Mouse (Mus musculus) liver, embryonic 13.5 days (tissue): ENCODE measurements at regions not wholly inside any gene's neighbourhood (a gene's known extent, or its start where the extent isn't known, plus 50 kb on each side); places are given as distances from the start of the nearest gene placed in this dataset.
A peak's percentile ranks its signal among the peaks of the same experiment; 100 is the strongest.
"Not testable (repeated sequence)": the region's sequence is repeated elsewhere in the genome, so short reads cannot be mapped to it uniquely, and the experiment has no call there.

Experiments used
- ATAC-seq: fragments of 200-750 bp; cut with Nextera tagmentation; 2 replicates; pipeline ENCODE4 v1.8.0; 2017; ENCODE audit warnings: low read depth, mild to moderate bottlenecking, moderate number of reproducible peaks, moderate library complexity
- DNase-seq: peaks from one replicate; pipeline ENCODE4 v3.0.0; 2022
- H3K27ac ChIP-seq: fragments of 300-500 bp; sonication (generic); 2 replicates; pipeline ENCODE4 v1.5.1; 2015; ENCODE audit warnings: moderate library complexity, mild to moderate bottlenecking, inconsistent platforms
- H3K27me3 ChIP-seq: fragments of 300-500 bp; sonication (generic); 2 replicates; pipeline ENCODE4 v1.6.1; 2015; ENCODE audit warnings: mild to moderate bottlenecking, inconsistent platforms
- H3K36me3 ChIP-seq: fragments of 300-500 bp; sonication (generic); 2 replicates; pipeline ENCODE4 v1.6.1; 2015; ENCODE audit warnings: mild to moderate bottlenecking, inconsistent platforms
- H3K4me1 ChIP-seq: fragments of 300-500 bp; sonication (generic); replicated peaks from 2 replicates; pipeline ENCODE4 v1.6.1; 2015; ENCODE audit warnings: inconsistent platforms
- H3K4me2 ChIP-seq: fragments of 300-500 bp; sonication (generic); 2 replicates; pipeline ENCODE4 v1.6.1; 2015; ENCODE audit warnings: inconsistent platforms, mild to moderate bottlenecking, moderate library complexity
- H3K4me3 ChIP-seq: fragments of 300-500 bp; sonication (generic); replicated peaks from 2 replicates; pipeline ENCODE4 v1.5.1; 2015; ENCODE audit warnings: mild to moderate bottlenecking, inconsistent platforms
- H3K9ac ChIP-seq: fragments of 300-500 bp; sonication (generic); 2 replicates; pipeline ENCODE4 v1.6.1; 2015; ENCODE audit warnings: mild to moderate bottlenecking, inconsistent platforms
- H3K9me3 ChIP-seq: fragments of 300-500 bp; sonication (generic); replicated peaks from 2 replicates; pipeline ENCODE4 v1.6.1; 2016; ENCODE audit warnings: inconsistent platforms
- WGBS: fragments of 180-500 bp; shearing (Covaris S2); methylation state at CpG from one replicate; pipeline ENCODE4 v1.1.7; 2015; ENCODE audit not compliant: insufficient replicate concordance; 5-methylcytosine and 5-hydroxymethylcytosine counted together

- not testable (repeated sequence) for H3K4me3 ChIP-seq, H3K36me3 ChIP-seq, H3K4me1 ChIP-seq, H3K9me3 ChIP-seq, ATAC-seq, DNase-seq, H3K9ac ChIP-seq, H3K27ac ChIP-seq, H3K4me2 ChIP-seq, H3K27me3 ChIP-seq
- 67% methylated on average over 6 of the region's 6 CpGs for WGBS
These were observed 194.2 kb upstream of the Spin1 start for GRCm38 (mm10) chr13:50906431-50906830.

GRCm38 (mm10) chr13:50906910-50907309, 193.8 kb upstream of the Spin1 start:
- 46% methylated on average over 1 of the region's 1 CpGs for WGBS
- no peak overlapping the region for H3K4me2 ChIP-seq
- no peak overlapping the region for H3K4me3 ChIP-seq

GRCm38 (mm10) chr13:50912776-50913175, 187.9 kb upstream of the Spin1 start:
- H3K4me1 ChIP-seq, H3K27ac ChIP-seq, H3K9me3 ChIP-seq, H3K27me3 ChIP-seq, H3K4me3 ChIP-seq, H3K4me2 ChIP-seq, DNase-seq, H3K9ac ChIP-seq, ATAC-seq, H3K36me3 ChIP-seq: not testable (repeated sequence)
- 42% methylated on average over 2 of the region's 2 CpGs for WGBS

More at GRCm38 (mm10) chr13:50906910-50907309, 193.8 kb upstream of the Spin1 start:
- Histone ChIP-seq H3K9me3 (no peaks in the 10 kb centered on the region), H3K27me3 (no peaks in the 10 kb centered on the region), H3K9ac (no peak overlapping the region), H3K36me3 (no peaks in the 10 kb centered on the region), H3K27ac (no peak overlapping the region), H3K4me1 (no peaks in the 10 kb centered on the region)
- DNase-seq = no peak
- ATAC-seq = no peak

GRCm38 (mm10) chr13:50934017-50934416, 166.7 kb upstream of the Spin1 start:
- H3K4me1 ChIP-seq = not testable (repeated sequence)

GRCm38 (mm10) chr13:50942561-50942960, 158.1 kb upstream of the Spin1 start:
- no peak for DNase-seq
- 38% methylated on average over 3 of the region's 3 CpGs for WGBS

More at GRCm38 (mm10) chr13:50934017-50934416, 166.7 kb upstream of the Spin1 start:
- H3K36me3 ChIP-seq, H3K4me2 ChIP-seq, H3K9me3 ChIP-seq, ATAC-seq, H3K4me3 ChIP-seq, H3K9ac ChIP-seq, DNase-seq, H3K27ac ChIP-seq, H3K27me3 ChIP-seq: not testable (repeated sequence)
- 52% methylated on average over 3 of the region's 3 CpGs for WGBS

GRCm38 (mm10) chr13:50949545-50950226, 151.0 kb upstream of the Spin1 start:
- H3K27ac ChIP-seq = no peak overlapping the region
- no peaks in the 10 kb centered on the region for H3K9me3 ChIP-seq
- whole genome bisulfite sequencing = 28% methylated on average over 6 of the region's 6 CpGs
- no peak overlapping the region for H3K4me3 ChIP-seq
- DNase-seq (peak; percentile 22), ATAC-seq (no peak)
- no peak overlapping the region for H3K9ac ChIP-seq
- H3K27me3 ChIP-seq = no peaks in the 10 kb centered on the region
- no peaks in the 10 kb centered on the region for H3K4me1 ChIP-seq
- H3K36me3 ChIP-seq = no peaks in the 10 kb centered on the region
- H3K4me2 ChIP-seq = no peak overlapping the region

More at GRCm38 (mm10) chr13:50942561-50942960, 158.1 kb upstream of the Spin1 start:
- Histone ChIP-seq H3K27me3 (no peaks in the 10 kb centered on the region), H3K27ac (no peak overlapping the region), H3K9me3 (no peaks in the 10 kb centered on the region), H3K4me1 (no peaks in the 10 kb centered on the region), H3K4me3 (no peak overlapping the region), H3K4me2 (no peak overlapping the region), H3K9ac (no peak overlapping the region), H3K36me3 (no peaks in the 10 kb centered on the region)
- ATAC-seq = no peak

- H3K36me3 ChIP-seq = no peaks in the 10 kb centered on the region
- ATAC-seq (no peak), DNase-seq (no peak)
- H3K9ac ChIP-seq = no peak overlapping the region
- H3K4me1 ChIP-seq = no peaks in the 10 kb centered on the region
- H3K9me3 ChIP-seq = no peaks in the 10 kb centered on the region
- no peaks in the 10 kb centered on the region for H3K27me3 ChIP-seq
- no peak overlapping the region for H3K27ac ChIP-seq
- no peak overlapping the region for H3K4me3 ChIP-seq
- H3K4me2 ChIP-seq = no peak overlapping the region
- WGBS = 65% methylated on average over 6 of the region's 6 CpGs
These were observed 146.0 kb upstream of the Spin1 start for GRCm38 (mm10) chr13:50954671-50955070.

GRCm38 (mm10) chr13:50958051-50958883, 142.4 kb upstream of the Spin1 start:
- no peaks in the 10 kb centered on the region for H3K27me3 ChIP-seq
- H3K9ac ChIP-seq = no peak overlapping the region
- H3K36me3 ChIP-seq = no peaks in the 10 kb centered on the region
- WGBS = 36% methylated on average over 20 of the region's 20 CpGs
- H3K4me3 ChIP-seq = no peak overlapping the region
- H3K4me1 ChIP-seq = no peaks in the 10 kb centered on the region
- DNase-seq (no peak), ATAC-seq (no peak)
- H3K9me3 ChIP-seq = no peaks in the 10 kb centered on the region
- no peak overlapping the region for H3K27ac ChIP-seq
- no peak overlapping the region for H3K4me2 ChIP-seq

- DNase-seq = no peak
- Histone ChIP-seq H3K27ac (no peak overlapping the region), H3K4me2 (no peak overlapping the region), H3K4me1 (no peaks in the 10 kb centered on the region), H3K4me3 (no peak overlapping the region), H3K9ac (no peak overlapping the region), H3K36me3 (no peaks in the 10 kb centered on the region), H3K27me3 (no peaks in the 10 kb centered on the region), H3K9me3 (no peaks in the 10 kb centered on the region; the same call in 1 of the 2 replicates)
- 69% methylated on average over 12 of the region's 12 CpGs for WGBS
- ATAC-seq = no peak
These were observed 139.8 kb upstream of the Spin1 start for GRCm38 (mm10) chr13:50960909-50961308.

- ATAC-seq (no peak), DNase-seq (no peak)
- no peaks in the 10 kb centered on the region for H3K36me3 ChIP-seq
- H3K4me2 ChIP-seq = no peak overlapping the region
- H3K9ac ChIP-seq = no peak overlapping the region
- H3K27me3 ChIP-seq = no peaks in the 10 kb centered on the region
- no peak overlapping the region for H3K4me3 ChIP-seq
- no peaks in the 10 kb centered on the region; the same call in 1 of the 2 replicates for H3K9me3 ChIP-seq
- 58% methylated on average over 9 of the region's 9 CpGs for WGBS
- no peak overlapping the region for H3K27ac ChIP-seq
- H3K4me1 ChIP-seq = no peaks in the 10 kb centered on the region
These were observed 136.6 kb upstream of the Spin1 start for GRCm38 (mm10) chr13:50964070-50964469.

- not testable (repeated sequence) for ATAC-seq
These were observed 135.6 kb upstream of the Spin1 start for GRCm38 (mm10) chr13:50965041-50965440.

More at GRCm38 (mm10) chr13:50965041-50965440, 135.6 kb upstream of the Spin1 start:
- H3K36me3 ChIP-seq, H3K27ac ChIP-seq, H3K4me3 ChIP-seq, H3K9me3 ChIP-seq, DNase-seq, H3K4me1 ChIP-seq, H3K9ac ChIP-seq, H3K27me3 ChIP-seq, H3K4me2 ChIP-seq: not testable (repeated sequence)
- 55% methylated on average over 7 of the region's 7 CpGs for WGBS
